Mouse (Mus musculus) stomach, postnatal 0 days (tissue): Measurements from ENCODE around the gene Eras. TPM values are rescaled to one million over a fixed set of nuclear protein-coding genes. Genes with fewer than 3 reads are reported as not detected.

Experiments used
- ATAC-seq: fragments of 200-750 bp; cut with Nextera tagmentation; 2 replicates; pipeline ENCODE4 v1.8.0; 2017; ENCODE audit not compliant: low FRiP score, low TSS enrichment
- DNase-seq: peaks from one replicate; pipeline ENCODE4 v3.0.0-alpha.2; 2016; ENCODE audit warnings: low spot score
- H3K27ac ChIP-seq: fragments of 300-500 bp; sonication (generic); replicated peaks from 2 replicates; pipeline ENCODE4 v1.5.1; 2014; ENCODE audit warnings: mild to moderate bottlenecking, control low read depth
- H3K27me3 ChIP-seq: fragments of 300-500 bp; sonication (generic); 2 replicates; pipeline ENCODE4 v1.6.1; 2014; ENCODE audit warnings: low read length; ENCODE audit not compliant: control insufficient read depth, insufficient read depth
- H3K36me3 ChIP-seq: fragments of 300-500 bp; sonication (generic); 2 replicates; pipeline ENCODE4 v1.6.1; 2014; ENCODE audit warnings: low read length, mixed read lengths; ENCODE audit not compliant: control insufficient read depth, insufficient read depth
- H3K4me1 ChIP-seq: fragments of 300-500 bp; sonication (generic); replicated peaks from 2 replicates; pipeline ENCODE4 v1.6.1; 2014; ENCODE audit warnings: antibody characterized with exemption; ENCODE audit not compliant: control insufficient read depth, insufficient read depth
- H3K4me2 ChIP-seq: fragments of 300-500 bp; sonication (generic); replicated peaks from 2 replicates; pipeline ENCODE4 v1.6.1; 2014; ENCODE audit warnings: low read depth, mild to moderate bottlenecking, control low read depth, moderate library complexity
- H3K4me3 ChIP-seq: fragments of 300-500 bp; sonication (generic); 2 replicates; pipeline ENCODE4 v1.5.1; 2014; ENCODE audit warnings: low read depth, low read length, control low read depth
- H3K9ac ChIP-seq: fragments of 300-500 bp; sonication (generic); 2 replicates; pipeline ENCODE4 v1.6.1; 2014; ENCODE audit warnings: mild to moderate bottlenecking, low read length, control low read depth, mixed read lengths
- H3K9me3 ChIP-seq: fragments of 300-500 bp; sonication (generic); 2 replicates; pipeline ENCODE4 v1.6.1; 2016; ENCODE audit warnings: low read length; ENCODE audit not compliant: control insufficient read depth
- CTCF ChIP-seq: IDR thresholded peaks from 2 replicates; pipeline ENCODE4 v1.5.1; 2016; ENCODE audit warnings: antibody characterized with exemption, low read depth, mild to moderate bottlenecking, moderate library complexity
- EP300 ChIP-seq: optimal IDR thresholded peaks from 2 replicates; pipeline ENCODE3; 2016; ENCODE audit warnings: antibody characterized with exemption
- WGBS: fragments of 180-500 bp; shearing (Covaris S2); extraction: QIAGEN DNeasy Blood & Tissue Kit; methylation state at CpG from one replicate; pipeline ENCODE4 v1.1.7; 2014; 5-methylcytosine and 5-hydroxymethylcytosine counted together
- polyA plus RNA-seq: library from polyadenylated mRNA; unstranded; fragments of >200 nt; fragmentation: Nextera tagmentation; extraction: Ambion mirVana; gene quantifications from 2 replicates; pipeline ENCODE4 v1.2.1, GENCODE M21; 2015

Eras gene
- polyA plus RNA-seq, 1 experiment from 2014 or later, result not detected

DNA sequence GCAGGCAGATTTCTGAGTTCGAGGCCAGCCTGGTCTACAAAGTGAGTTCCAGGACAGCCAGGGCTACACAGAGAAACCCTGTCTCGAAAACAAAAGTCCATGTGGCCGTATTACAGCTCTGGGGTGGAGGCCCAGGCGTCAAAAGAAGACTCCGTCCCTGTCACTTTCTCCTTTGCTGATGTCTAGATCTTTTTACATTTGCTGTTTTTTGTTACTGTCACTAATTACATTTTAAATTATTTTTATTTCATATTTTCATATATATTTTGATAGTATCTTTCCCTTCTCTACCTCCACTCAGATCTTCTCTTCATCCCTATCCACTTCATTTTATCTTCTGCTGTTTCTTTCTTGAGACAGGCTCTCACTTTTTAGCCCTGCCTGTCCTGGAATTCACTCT lies 20.7 kb downstream of the Eras start, which contains the start of gene Gm10491:
Gene Gm10491, minus strand, starts transcription at position 101 of the 400 bp plus-strand sequence.
- H3K4me3 ChIP-seq, result no peak within 1 kb of the TSS
- no peak for DNase-seq
- H3K27me3 ChIP-seq, result no peaks in the 10 kb centered on the region
- no peak within 1 kb of the TSS for H3K4me2 ChIP-seq
- H3K9me3 ChIP-seq, result no peaks in the 10 kb centered on the region
- ATAC-seq, result no peak
- WGBS, result 90% methylated on average over 5 of the region's 5 CpGs
- H3K9ac ChIP-seq, result no peak within 1 kb of the TSS
- no peaks in the 10 kb centered on the region for H3K4me1 ChIP-seq
- TF ChIP-seq EP300, result no peak
- TF ChIP-seq CTCF, result no peak
- H3K27ac ChIP-seq, result no peak within 1 kb of the TSS
- H3K36me3 ChIP-seq, result no peaks in the 10 kb centered on the region; the same call in 1 of the 2 replicates

GRCm38 (mm10) chrX:7904441-7904840 lies 24.0 kb downstream of the Eras start:
- DNase-seq (no peak), ATAC-seq (no peak)
- no peak overlapping the region for H3K4me3 ChIP-seq
- H3K36me3 ChIP-seq, result no peaks in the 10 kb centered on the region; the same call in 1 of the 2 replicates
- H3K27ac ChIP-seq, result no peak overlapping the region
- no peaks in the 10 kb centered on the region for H3K4me1 ChIP-seq
- TF ChIP-seq CTCF (no peak), EP300 (no peak)
- no peaks in the 10 kb centered on the region for H3K27me3 ChIP-seq
- 80% methylated on average over 5 of the region's 5 CpGs for WGBS
- no peak overlapping the region for H3K9ac ChIP-seq
- H3K4me2 ChIP-seq, result no peak overlapping the region
- no peaks in the 10 kb centered on the region for H3K9me3 ChIP-seq

GRCm38 (mm10) chrX:7898880-7899874 lies 29.2 kb downstream of the Eras start, which contains the start of the genes Pqbp1 and Timm17b:
Gene Pqbp1 (minus strand): TSS chrX:7899269.
Gene Timm17b (plus strand): TSS chrX:7899357.
- peak within 1 kb of the TSS; percentile 57 for H3K4me3 ChIP-seq
- peak; percentile 87 for DNase-seq
- no peaks in the 10 kb centered on the region for H3K27me3 ChIP-seq
- H3K4me2 ChIP-seq, result peak within 1 kb of the TSS; percentile 52
- peak within 1 kb of the TSS; percentile 61 for H3K9ac ChIP-seq
- H3K27ac ChIP-seq, result peak within 1 kb of the TSS; percentile 76
- H3K4me1 ChIP-seq, result no peaks in the 10 kb centered on the region
- no peaks in the 10 kb centered on the region for H3K36me3 ChIP-seq
- no peaks in the 10 kb centered on the region for H3K9me3 ChIP-seq
- TF ChIP-seq EP300 (no peak), CTCF (no peak)
- WGBS, result 16% methylated on average over 62 of the region's 62 CpGs
- peak; percentile 98 for ATAC-seq

- DNase-seq, result no peak
- Histone ChIP-seq H3K4me2 (peak overlapping the region; percentile 52), H3K36me3 (no peaks in the 10 kb centered on the region), H3K4me3 (peak overlapping the region; percentile 57), H3K9ac (0 out of 2 replicates have a peak overlapping the region, but pooled peaks have one; percentile 35), H3K27ac (no peak overlapping the region), H3K27me3 (no peaks in the 10 kb centered on the region), H3K4me1 (no peaks in the 10 kb centered on the region), H3K9me3 (no peaks in the 10 kb centered on the region)
- no peak for ATAC-seq
- WGBS, result 30% methylated on average over 12 of the region's 13 CpGs
- TF ChIP-seq EP300, result no peak
- TF ChIP-seq CTCF, result no peak
Observed at GRCm38 (mm10) chrX:7898211-7898610, 30.2 kb downstream of the Eras start.

DNA sequence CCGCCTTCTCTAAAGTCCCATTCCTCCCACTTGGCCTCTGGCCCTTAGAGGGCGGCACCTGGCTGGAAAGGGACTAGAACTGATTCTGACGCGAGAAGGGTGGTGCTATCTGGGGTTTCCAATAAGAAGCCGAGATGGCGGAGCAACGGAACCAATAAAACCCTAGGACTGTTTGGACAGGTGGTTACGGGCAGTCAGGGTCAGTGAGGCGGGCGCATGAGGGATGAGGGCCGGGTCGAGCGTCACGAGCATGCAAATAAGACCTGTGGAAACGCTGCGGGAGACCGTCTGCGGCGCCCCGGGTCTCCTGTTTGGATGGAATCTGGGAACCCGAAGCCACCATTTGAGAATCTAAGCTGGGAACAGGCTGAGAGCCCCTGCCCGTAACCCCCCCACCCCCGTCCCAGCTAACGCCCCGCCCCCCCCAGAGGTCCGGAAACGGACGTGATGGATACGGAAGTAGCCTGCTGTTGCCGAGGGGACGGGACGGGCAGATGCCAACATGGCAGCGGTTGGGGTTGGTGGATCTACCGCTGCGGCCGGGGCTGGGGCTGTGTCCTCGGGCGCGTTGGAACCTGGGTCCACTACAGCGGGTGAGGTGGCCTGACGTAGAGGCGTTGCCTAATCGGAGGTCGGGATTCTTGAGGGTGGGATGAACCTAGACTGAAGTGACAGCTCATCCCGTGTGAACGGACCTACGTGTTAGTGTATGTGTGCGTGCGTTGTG lies 44.4 kb downstream of the Eras start, which contains the start of gene Slc35a2:
Gene Slc35a2, plus strand, starts transcription at position 188 of the 727 bp plus-strand sequence.
- Histone ChIP-seq H3K9ac (peak within 1 kb of the TSS; percentile 47), H3K36me3 (no peaks in the 10 kb centered on the region), H3K4me1 (no peaks in the 10 kb centered on the region), H3K27me3 (no peaks in the 10 kb centered on the region), H3K9me3 (no peaks in the 10 kb centered on the region), H3K4me3 (peak within 1 kb of the TSS; percentile 55), H3K4me2 (peak within 1 kb of the TSS; percentile 59), H3K27ac (peak within 1 kb of the TSS; percentile 81)
- WGBS, result 17% methylated on average over 49 of the region's 49 CpGs
- peak; percentile 98 for ATAC-seq
- DNase-seq, result peak; percentile 85
- no peak for TF ChIP-seq EP300
- TF ChIP-seq CTCF, result peak; percentile 49
